Mouse (Mus musculus) c-Kit-positive CD71-negative TER-119-negative erythroid progenitor cells, embryonic 14.5 days (primary cell): ENCODE measurements around the gene Ankrd33b.

Source experiments
- DNase-seq: peaks from one replicate; pipeline ENCODE4 v3.0.0-alpha.2; 2013; ENCODE audit warnings: low read depth

The Ankrd33b gene

DNA sequence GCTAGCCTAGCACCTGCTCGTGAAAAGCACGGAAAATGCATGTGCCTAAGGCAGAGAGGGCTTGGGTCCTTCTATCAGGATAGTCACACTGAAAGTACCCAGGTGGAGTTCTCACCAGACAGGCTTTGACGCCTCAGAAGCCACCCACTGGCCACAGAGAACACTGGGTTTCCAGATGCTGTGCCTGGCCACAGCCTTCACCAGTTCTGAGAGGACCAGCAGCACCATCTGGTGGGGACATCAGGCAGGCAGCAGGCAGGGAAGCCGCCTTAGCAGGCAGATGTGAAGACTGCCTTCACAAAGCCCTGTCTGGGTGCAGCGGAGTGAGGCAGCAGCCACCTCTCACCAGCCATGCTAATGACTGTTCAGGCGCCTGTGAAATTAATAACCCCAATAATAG is 102.7 kb downstream of the Ankrd33b start:
- DNase-seq = peak; percentile 40

DNA sequence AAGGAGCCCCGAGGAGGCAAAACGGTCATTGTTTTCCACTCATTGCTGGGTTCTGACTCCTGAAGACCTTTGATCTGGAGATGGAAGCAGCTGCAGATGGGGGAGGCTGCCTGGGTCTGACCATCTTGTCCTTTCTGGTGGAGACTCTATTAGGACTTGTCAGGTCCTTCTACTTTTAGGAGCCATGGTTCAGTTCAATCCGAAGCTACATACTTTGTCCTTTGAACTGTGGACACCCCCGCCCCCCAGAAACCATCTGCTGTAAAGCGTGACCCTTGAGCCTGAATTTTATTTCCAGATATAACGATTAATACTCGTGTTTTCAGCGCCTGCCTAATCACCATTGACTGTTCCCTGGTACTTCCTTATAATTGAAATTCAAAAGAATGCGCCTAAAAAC is 105.2 kb downstream of the Ankrd33b start:
- DNase-seq = no peak

DNA sequence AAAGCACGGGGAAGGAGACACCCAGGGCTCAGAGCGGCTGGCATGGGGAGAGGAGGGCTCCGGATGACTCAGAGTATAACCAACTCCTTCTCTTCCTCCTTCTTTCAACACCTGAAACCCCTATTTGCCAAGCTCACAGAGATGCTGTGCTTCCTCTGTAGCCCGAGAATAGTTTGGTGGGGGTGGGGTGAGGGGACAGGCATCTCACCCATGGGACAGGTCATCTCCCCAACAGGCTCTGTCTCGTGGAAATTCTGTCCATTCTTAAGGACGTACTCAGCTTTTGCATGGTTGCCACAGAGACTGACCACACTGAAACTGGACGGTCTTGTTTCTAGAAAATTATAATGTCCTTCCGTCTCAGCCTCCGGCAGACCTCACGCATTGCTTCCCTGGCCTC is 106.4 kb downstream of the Ankrd33b start:
- DNase-seq = no peak

DNA sequence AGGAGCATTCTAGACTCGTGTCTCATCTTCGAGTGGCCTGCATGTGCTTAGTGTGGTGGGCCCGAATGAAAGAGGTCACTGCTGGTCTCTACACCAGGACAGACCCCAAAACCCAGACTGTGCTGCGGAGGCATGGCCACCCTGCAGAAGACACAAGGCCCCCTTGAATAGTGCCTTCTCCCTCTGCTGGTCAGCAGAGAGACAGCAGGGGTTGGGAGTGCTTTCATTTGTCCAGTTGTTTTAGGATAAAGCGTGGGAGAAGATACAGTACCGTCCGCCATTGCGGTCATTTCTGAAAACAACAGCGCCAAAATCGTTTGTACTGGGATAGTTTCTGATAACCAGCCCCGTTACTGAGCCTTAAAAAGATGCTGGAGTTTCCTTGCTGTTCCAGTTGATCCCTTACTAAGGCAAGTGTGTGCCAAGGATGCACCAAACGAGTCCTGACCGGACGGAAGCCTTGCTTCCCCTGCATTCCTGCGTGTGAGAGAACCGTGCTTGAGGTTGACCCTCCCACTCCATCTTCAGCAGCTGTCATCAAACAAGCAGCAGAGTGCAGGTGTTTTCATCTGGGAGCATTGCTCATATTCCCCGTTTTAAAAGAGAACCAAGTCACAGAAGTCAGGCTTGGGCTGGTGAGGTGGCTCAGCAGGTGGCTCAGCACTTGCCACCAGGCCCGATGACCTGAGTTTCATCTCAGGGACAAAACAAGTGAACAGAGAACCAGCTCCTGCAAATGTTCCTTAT is 108.7 kb downstream of the Ankrd33b start:
- DNase-seq = no peak

DNA sequence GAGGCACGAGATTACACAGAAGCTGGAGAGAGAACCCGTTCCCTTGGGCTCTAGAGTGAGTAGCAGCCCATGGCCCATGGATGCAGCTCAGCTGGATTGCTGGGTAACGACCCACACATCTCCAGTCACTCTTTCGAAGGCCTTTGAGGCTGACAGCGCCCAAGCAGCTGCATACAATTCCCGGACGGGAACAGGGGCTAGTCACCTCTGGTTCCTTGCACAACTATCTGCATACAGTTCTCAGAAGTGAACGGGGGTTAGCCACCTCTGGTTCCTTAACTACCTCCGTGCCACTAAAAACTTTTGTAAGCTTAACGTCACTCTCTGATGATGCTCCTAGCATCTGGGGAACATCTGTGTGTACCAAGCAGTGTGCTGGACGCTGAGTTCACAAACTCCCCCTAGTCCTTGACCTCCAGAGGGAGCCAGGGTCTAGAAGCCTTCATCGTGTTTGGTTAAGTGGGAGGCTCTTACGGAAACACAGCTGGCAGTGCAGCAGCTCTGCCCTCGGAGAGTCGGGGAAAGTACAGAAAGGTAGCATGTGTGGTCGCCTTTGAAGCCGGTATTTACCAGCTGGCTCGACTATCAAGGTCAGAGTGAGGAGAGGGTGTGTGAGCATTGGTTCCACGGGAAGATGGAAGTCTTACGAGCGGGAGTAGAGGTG is 109.4 kb downstream of the Ankrd33b start:
- no peak for DNase-seq

DNA sequence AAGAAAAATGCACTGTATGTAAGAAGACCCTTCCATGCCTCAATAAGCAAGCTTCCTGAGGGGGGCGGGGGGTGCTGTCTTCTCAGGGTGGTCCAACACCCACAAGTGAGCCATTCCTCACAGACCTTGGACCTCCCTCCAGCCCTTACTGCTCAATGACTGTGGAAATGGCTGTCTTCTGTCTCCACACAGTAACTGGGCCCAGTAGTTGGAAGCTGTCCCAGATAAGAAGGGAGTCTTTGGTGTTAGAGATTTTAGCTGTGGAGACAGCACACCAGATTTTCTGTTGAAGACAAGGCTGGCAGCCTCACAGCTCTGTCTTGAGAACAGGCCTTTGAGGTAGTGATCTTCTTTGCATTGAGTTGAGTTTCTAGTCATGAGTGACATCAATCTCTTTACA is 110.2 kb downstream of the Ankrd33b start:
- no peak for DNase-seq

DNA sequence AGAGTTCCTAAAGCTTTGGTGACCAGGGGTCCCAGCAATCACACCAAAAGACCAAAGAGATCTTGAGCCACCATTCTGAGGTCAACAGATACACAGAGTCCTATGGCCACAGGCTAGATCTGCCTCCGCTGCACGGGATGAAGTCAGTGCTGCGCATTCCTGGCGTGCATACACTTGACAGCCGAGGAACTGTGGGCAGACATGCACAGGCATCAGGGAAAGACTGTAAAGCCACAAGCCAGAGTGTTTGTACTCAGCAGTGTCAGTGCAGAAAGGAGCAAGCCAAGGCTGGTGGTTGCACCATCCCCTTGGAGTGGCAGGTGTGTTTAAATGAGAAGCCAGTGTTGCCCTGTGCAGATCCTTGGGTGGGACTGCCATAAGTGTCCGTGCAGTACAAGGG is 111.8 kb downstream of the Ankrd33b start:
- DNase-seq = no peak

DNA sequence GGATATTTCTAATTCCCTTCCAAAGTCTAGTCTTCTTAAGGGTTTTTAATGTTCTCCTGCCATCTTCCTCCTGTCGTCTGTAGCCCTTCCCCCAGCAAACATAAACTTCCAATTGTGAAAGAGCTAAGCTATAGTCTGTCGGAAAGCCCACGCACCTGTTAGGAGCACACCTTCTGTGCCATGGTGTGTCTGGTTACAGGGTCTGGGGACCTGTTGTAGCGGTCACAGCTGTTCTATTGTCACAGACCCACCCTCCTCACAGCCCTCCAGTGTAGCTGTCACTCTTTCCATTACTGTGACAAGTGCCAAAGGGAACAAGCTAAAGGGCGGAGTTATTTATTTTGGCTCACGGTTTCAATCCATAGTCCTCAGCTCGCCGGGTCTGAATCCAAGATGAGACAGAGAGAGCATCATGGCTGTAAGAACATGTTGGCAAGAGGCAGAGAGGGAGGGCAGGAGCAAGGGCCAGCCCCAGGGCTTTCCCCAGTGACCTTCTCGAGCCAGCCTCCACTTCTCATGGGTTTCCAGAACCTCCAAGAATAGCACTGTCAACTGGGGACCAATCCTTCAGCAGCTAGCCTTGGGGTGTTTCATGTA is 112.5 kb downstream of the Ankrd33b start:
- no peak for DNase-seq

DNA sequence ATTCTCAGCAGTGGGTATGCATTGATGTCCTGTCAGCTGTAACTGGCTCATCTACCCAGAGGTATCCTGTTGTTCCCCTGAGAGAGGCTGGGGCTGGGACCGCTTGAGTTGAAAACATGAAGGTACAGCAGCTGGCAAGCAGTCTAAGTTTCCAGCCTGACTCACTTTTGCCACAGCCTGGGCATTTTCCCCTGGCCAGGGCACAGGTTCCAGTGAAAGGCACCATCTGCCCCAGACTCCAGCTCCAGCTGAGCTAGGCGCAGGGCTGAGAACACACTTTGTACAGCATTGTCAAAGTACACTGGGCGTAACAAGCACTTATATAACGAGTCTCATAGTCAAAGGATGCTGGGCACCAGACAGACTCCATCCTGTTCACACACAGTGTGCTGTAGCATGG is 113.6 kb downstream of the Ankrd33b start:
- DNase-seq = no peak

DNA sequence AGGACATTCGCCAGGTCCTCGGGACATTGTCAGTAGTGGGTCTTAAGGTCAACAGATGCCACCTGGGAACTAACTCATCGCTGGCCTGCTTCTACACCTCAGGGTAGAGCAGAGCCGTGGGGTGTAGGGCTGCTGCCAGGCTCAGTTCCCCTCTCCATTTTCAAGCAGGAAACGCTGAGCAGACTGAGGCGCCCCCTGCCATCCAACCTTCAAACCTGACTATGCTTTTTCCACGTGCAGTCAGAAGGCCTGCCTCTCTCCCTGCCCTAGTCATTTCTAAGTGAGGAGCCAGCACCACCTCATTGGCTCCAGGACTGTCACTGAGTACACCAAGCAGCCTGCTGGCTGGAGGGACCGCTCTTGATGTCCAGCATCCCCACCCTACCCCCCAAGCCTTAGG is 114.1 kb downstream of the Ankrd33b start:
- no peak for DNase-seq

DNA sequence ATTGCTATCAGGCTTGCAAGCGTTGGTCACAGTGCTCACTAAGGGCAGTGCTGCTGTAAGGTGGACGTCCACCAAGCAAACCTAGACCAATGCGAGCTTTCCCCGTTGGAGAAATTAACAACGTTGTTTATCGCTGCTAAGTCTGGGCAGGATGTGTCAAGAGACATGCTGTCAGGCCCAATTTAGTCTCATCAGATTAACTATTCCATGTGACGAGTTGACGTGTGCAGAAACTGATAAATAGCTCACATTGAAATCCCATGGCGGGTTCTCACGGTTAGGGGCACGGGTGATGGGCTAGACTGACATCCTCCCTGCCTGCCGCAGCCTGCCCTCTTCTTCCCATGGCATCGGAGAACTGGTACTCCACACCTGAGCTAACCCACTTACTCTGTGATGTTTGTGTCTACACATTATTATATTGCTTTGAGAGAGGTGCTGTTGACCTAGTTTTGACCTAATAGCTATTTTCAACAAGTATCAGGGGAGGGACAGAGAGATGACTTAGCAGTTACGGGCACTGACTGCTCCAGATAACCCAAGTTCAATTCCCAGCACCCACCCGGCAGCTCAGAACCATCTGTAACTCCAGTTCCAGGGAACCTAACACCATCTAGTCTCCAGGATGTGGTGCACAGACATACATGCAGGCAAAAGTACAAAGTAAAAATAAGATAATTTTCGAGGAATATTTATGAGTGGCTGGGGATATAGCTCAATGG is 114.8 kb downstream of the Ankrd33b start:
- DNase-seq = no peak

DNA sequence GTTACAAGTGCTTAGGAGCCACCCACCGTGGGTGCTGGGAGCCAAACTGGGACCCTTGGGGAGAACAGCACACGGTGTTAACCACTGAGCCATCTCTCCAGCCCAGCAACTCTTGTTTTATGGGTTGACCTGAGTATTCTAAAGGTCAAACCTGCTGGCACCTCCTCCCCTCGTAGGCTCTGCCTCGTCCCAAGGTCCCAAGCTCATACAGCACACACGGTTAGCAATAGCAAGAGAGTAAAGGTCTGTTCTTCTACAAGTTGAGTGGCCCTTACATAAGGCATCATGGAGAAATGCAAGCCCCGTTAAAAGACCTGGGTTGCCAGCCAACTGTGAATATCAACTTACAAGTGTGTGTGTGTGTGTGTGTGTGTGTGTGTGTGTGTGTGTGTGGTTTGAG is 116.3 kb downstream of the Ankrd33b start:
- DNase-seq = no peak

DNA sequence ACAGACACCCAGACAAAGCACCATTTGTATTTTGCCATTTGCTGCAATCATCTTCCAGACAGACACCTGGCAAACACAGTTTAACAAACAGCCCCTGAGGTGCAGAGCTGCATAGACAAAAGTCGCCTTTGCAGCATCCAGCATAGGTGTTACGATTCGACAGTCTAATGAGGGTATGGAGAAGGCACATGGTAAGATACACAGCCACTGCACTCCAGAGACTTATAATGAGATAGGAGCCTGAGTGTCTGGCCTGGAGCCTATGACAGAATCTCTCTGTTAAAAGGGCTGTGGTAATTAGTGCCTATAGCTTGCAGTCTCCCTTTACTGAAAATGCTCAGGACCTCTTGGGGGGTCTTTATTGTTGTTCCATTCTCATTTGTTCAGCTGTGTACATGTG is 116.8 kb downstream of the Ankrd33b start:
- no peak for DNase-seq

DNA sequence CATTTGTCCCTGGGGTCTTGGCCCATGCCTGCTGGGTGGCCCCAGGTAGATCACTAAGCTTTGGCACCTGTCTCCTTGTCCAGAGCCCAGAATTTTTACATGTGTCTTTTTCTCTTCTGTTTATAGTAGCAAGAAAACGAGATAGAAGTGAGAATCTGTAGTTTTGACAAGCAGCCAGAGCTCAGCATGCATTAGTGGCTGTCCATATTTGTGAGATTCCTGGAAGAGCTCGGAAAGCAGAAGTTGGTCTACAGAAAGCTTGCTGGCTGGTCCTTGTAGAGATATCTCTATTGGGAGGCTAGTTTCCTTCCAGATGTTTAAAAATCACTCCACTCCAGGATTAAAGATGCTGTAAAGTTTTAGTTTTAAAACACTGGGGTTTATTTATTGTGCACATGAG is 117.5 kb downstream of the Ankrd33b start:
- DNase-seq = no peak

DNA sequence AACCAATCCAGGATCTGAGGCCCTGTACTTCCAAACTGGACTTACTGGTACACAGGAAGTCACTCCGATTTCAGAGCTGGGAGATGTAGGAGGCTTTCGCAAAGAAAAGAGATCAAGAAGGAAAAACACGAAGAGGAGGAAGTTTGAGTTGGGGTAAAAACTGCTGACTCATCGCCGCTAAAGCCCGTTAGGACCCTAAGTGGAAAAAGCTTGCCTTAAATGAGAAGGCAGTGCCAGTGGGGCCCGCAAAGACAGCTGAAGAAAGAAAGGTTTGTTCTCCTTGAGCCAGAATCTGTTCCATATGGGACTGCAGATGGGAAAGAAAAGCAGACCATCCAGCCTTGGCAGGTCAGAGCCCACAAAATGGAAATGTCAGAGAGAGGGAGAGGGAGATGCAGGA is 118.6 kb downstream of the Ankrd33b start:
- DNase-seq = no peak

DNA sequence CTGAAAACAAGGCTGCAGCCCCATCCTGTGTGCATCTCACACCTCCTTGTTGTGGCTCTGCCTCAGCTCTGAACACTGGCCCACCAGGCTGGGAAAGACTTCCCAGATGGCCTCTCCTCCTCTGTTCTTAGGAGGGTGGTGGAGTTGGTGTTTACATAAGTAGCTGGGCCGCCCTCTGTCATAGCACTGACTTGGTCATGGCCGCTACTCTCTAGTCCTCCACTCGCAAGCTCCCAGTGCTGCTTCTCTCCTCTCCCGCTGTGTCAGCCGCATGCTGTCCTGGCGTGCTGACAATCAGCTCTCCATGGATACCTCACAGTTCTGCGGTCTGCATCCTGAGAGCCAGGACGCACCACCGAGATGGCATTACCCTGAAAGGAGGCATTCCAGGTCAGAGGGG is 120.5 kb downstream of the Ankrd33b start:
- DNase-seq = no peak

DNA sequence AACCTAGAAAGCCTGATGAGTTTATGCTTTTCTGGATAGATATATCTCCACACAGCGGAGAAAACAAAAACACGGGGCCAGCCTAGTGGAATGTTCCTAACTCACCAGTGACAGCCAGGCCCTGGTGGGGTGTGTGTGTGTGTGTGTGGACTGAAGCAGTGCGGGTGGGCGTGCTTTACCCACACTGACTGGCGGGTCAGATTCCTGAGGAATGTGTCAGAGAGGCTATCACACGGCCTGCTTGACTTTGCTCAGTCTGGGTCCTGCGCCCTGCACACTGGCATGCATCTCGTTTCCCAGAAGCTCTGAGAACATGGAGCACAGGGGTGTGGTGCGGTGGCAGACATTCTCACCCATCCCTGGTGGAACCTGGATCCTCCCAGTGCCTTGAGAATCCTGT is 121.6 kb downstream of the Ankrd33b start:
- DNase-seq = no peak

DNA sequence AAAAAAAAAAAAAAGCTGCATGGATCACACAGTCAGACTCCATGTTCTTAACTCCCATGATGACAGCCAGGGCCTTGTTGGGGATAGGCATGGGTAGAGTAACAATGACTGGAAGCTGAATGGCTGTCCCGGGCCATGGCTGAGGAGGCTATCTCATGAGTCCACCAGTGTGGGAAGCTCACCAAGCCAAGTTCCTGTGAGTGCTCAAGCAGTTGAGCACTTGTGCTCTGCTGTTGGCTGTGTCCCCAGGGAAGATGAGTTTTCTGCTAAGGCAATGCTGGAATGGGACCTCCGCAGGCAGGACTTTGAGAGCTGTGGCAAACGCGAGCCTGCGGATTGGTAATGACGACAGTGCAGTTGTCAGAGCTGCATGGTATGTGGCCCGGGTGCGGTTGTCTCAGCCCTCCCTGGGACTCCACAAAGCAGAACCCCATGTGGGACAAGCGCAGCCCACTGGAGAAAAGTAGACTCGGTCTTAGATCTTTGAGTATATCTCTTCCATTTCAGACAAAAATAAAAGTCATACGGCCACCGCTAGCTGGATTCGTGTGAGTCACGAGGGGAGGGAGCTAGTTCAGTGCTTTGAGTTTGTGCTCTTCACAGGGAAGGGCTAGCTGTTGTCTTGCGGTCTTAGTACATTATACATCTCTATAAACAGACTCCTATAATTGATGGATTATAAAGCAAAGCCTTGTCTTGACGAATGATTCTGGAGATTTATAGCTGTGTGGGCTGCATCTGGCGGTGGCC is 122.7 kb downstream of the Ankrd33b start:
- DNase-seq = no peak

DNA sequence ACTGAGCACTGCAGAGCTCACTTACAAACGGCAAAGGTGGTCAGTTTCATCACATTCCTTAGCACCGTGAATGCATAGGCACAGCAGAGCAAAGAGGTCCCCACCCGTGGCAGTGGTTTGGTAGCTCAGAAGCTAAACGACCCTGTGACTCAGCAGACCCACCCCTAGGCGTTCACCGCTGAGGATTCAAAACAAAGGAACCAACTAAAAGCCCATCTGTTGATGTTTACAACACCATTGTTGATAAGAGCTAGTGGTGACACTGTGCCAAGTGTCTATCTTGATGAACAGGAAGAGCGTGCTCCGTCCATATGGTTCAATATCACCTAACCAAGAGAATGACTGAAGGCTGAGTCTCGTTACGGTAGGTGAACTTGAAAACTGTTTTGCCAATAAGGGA is 124.3 kb downstream of the Ankrd33b start:
- DNase-seq = no peak
